Mouse (Mus musculus): ENCODE data around the gene Bin2. TPM values are rescaled to one million over a fixed set of nuclear protein-coding genes. Genes with fewer than 3 reads are reported as not detected.
A peak's percentile ranks its signal among the peaks of the same experiment; 100 is the strongest.

Gene Bin2
- polyA plus RNA-seq, 1 experiment from 2014 or later, result 1.4 TPM

GRCm38 (mm10) chr15:100666851-100667250 is 2.5 kb downstream of the Bin2 start:
- no peak for ATAC-seq
- Histone ChIP-seq H3K27ac (ENCODE audit: low read length) (no peak overlapping the region), H3K4me2 (ENCODE audit: low read length) (no peak overlapping the region), H3K4me3 (ENCODE audit: low read depth, low read length) (no peak overlapping the region), H3K9me3 (replicated peaks; ENCODE audit: control insufficient read depth, low read length, poor library complexity, severe bottlenecking) (no peaks in the 10 kb centered on the region), H3K4me1 (ENCODE audit: control insufficient read depth, insufficient read depth, low read length) (peaks cover 11% of the 10 kb centered on the region), H3K9ac (ENCODE audit: low read depth, low read length) (0 out of 2 replicates have a peak overlapping the region, but pooled peaks have one; percentile 10), H3K36me3 (ENCODE audit: control insufficient read depth, insufficient read depth, low read length) (no peaks in the 10 kb centered on the region), H3K27me3 (ENCODE audit: control insufficient read depth, insufficient read depth, low read depth, low read length) (no peaks in the 10 kb centered on the region)
- WGBS, result 35% methylated on average over 12 of the region's 12 CpGs

- WGBS, result 9% methylated on average over 7 of the region's 7 CpGs
- Histone ChIP-seq H3K36me3 (ENCODE audit: control insufficient read depth, insufficient read depth, low read length) (no peaks in the 10 kb centered on the region), H3K27ac (ENCODE audit: low read length) (no peak overlapping the region), H3K9ac (ENCODE audit: low read depth, low read length) (no peak overlapping the region), H3K27me3 (ENCODE audit: control insufficient read depth, insufficient read depth, low read depth, low read length) (no peaks in the 10 kb centered on the region), H3K4me3 (ENCODE audit: low read depth, low read length) (no peak overlapping the region), H3K4me1 (ENCODE audit: control insufficient read depth, insufficient read depth, low read length) (peaks cover 11% of the 10 kb centered on the region), H3K4me2 (ENCODE audit: low read length) (no peak overlapping the region), H3K9me3 (replicated peaks; ENCODE audit: control insufficient read depth, low read length, poor library complexity, severe bottlenecking) (no peaks in the 10 kb centered on the region)
- no peak for ATAC-seq
Observed at GRCm38 (mm10) chr15:100666219-100666696, 3.1 kb downstream of the Bin2 start.

- Histone ChIP-seq H3K9ac (ENCODE audit: low read depth, low read length) (no peak overlapping the region), H3K27me3 (ENCODE audit: control insufficient read depth, insufficient read depth, low read depth, low read length) (no peaks in the 10 kb centered on the region), H3K4me3 (ENCODE audit: low read depth, low read length) (no peak overlapping the region), H3K9me3 (replicated peaks; ENCODE audit: control insufficient read depth, low read length, poor library complexity, severe bottlenecking) (no peaks in the 10 kb centered on the region), H3K36me3 (ENCODE audit: control insufficient read depth, insufficient read depth, low read length) (no peaks in the 10 kb centered on the region), H3K4me2 (ENCODE audit: low read length) (no peak overlapping the region), H3K4me1 (ENCODE audit: control insufficient read depth, insufficient read depth, low read length) (peaks cover 11% of the 10 kb centered on the region), H3K27ac (ENCODE audit: low read length) (no peak overlapping the region)
- ATAC-seq, result no peak
- WGBS, result 44% methylated on average over 9 of the region's 9 CpGs
Observed at GRCm38 (mm10) chr15:100665411-100666218, 3.7 kb downstream of the Bin2 start.

GRCm38 (mm10) chr15:100664813-100665274 is 4.5 kb downstream of the Bin2 start:
- H3K9me3 ChIP-seq (replicated peaks; ENCODE audit: control insufficient read depth, low read length, poor library complexity, severe bottlenecking), result no peaks in the 10 kb centered on the region
- H3K4me1 ChIP-seq (ENCODE audit: control insufficient read depth, insufficient read depth, low read length), result peaks cover 11% of the 10 kb centered on the region
- no peak overlapping the region for H3K4me2 ChIP-seq (ENCODE audit: low read length)
- H3K36me3 ChIP-seq (ENCODE audit: control insufficient read depth, insufficient read depth, low read length), result no peaks in the 10 kb centered on the region
- ATAC-seq, result no peak
- no peak overlapping the region for H3K27ac ChIP-seq (ENCODE audit: low read length)
- no peak overlapping the region for H3K4me3 ChIP-seq (ENCODE audit: low read depth, low read length)
- 83% methylated on average over 9 of the region's 9 CpGs for WGBS
- H3K9ac ChIP-seq (ENCODE audit: low read depth, low read length), result no peak overlapping the region
- no peaks in the 10 kb centered on the region for H3K27me3 ChIP-seq (ENCODE audit: control insufficient read depth, insufficient read depth, low read depth, low read length)

GRCm38 (mm10) chr15:100660805-100661204 is 8.5 kb downstream of the Bin2 start:
- no peak overlapping the region for H3K9ac ChIP-seq (ENCODE audit: low read depth, low read length)
- ATAC-seq, result no peak
- WGBS, result 93% methylated on average over 5 of the region's 5 CpGs

GRCm38 (mm10) chr15:100660306-100660705 is 9.0 kb downstream of the Bin2 start:
- Histone ChIP-seq H3K4me3 (ENCODE audit: low read depth, low read length) (no peak overlapping the region), H3K9ac (ENCODE audit: low read depth, low read length) (no peak overlapping the region), H3K4me2 (ENCODE audit: low read length) (no peak overlapping the region), H3K27ac (ENCODE audit: low read length) (no peak overlapping the region), H3K4me1 (ENCODE audit: control insufficient read depth, insufficient read depth, low read length) (peaks cover 1% of the 10 kb centered on the region; the same call in 1 of the 2 replicates), H3K9me3 (replicated peaks; ENCODE audit: control insufficient read depth, low read length, poor library complexity, severe bottlenecking) (no peaks in the 10 kb centered on the region), H3K36me3 (ENCODE audit: control insufficient read depth, insufficient read depth, low read length) (no peaks in the 10 kb centered on the region), H3K27me3 (ENCODE audit: control insufficient read depth, insufficient read depth, low read depth, low read length) (no peaks in the 10 kb centered on the region)
- WGBS, result 85% methylated on average over 9 of the region's 9 CpGs
- no peak for ATAC-seq

More at GRCm38 (mm10) chr15:100660805-100661204, 8.5 kb downstream of the Bin2 start:
- H3K27me3 ChIP-seq (ENCODE audit: control insufficient read depth, insufficient read depth, low read depth, low read length), result no peaks in the 10 kb centered on the region
- H3K4me1 ChIP-seq (ENCODE audit: control insufficient read depth, insufficient read depth, low read length), result peaks cover 3% of the 10 kb centered on the region; the same call in 1 of the 2 replicates
- no peaks in the 10 kb centered on the region for H3K36me3 ChIP-seq (ENCODE audit: control insufficient read depth, insufficient read depth, low read length)
- H3K9me3 ChIP-seq (replicated peaks; ENCODE audit: control insufficient read depth, low read length, poor library complexity, severe bottlenecking), result no peaks in the 10 kb centered on the region
- H3K4me3 ChIP-seq (ENCODE audit: low read depth, low read length), result no peak overlapping the region
- no peak overlapping the region for H3K27ac ChIP-seq (ENCODE audit: low read length)
- no peak overlapping the region for H3K4me2 ChIP-seq (ENCODE audit: low read length)

GRCm38 (mm10) chr15:100655201-100655600 is 14.2 kb downstream of the Bin2 start:
- Histone ChIP-seq H3K4me1 (ENCODE audit: control insufficient read depth, insufficient read depth, low read length) (no peaks in the 10 kb centered on the region), H3K9ac (ENCODE audit: low read depth, low read length) (no peak overlapping the region), H3K9me3 (replicated peaks; ENCODE audit: control insufficient read depth, low read length, poor library complexity, severe bottlenecking) (no peaks in the 10 kb centered on the region), H3K27me3 (ENCODE audit: control insufficient read depth, insufficient read depth, low read depth, low read length) (no peaks in the 10 kb centered on the region), H3K4me3 (ENCODE audit: low read depth, low read length) (no peak overlapping the region), H3K27ac (ENCODE audit: low read length) (no peak overlapping the region), H3K4me2 (ENCODE audit: low read length) (no peak overlapping the region), H3K36me3 (ENCODE audit: control insufficient read depth, insufficient read depth, low read length) (no peaks in the 10 kb centered on the region)
- WGBS, result 90% methylated on average over 5 of the region's 5 CpGs
- ATAC-seq, result no peak

GRCm38 (mm10) chr15:100654271-100654670 is 15.1 kb downstream of the Bin2 start:
- Histone ChIP-seq H3K9ac (ENCODE audit: low read depth, low read length) (no peak overlapping the region), H3K36me3 (ENCODE audit: control insufficient read depth, insufficient read depth, low read length) (no peaks in the 10 kb centered on the region), H3K27me3 (ENCODE audit: control insufficient read depth, insufficient read depth, low read depth, low read length) (no peaks in the 10 kb centered on the region), H3K9me3 (replicated peaks; ENCODE audit: control insufficient read depth, low read length, poor library complexity, severe bottlenecking) (no peaks in the 10 kb centered on the region), H3K4me2 (ENCODE audit: low read length) (no peak overlapping the region), H3K4me1 (ENCODE audit: control insufficient read depth, insufficient read depth, low read length) (no peaks in the 10 kb centered on the region), H3K4me3 (ENCODE audit: low read depth, low read length) (no peak overlapping the region), H3K27ac (ENCODE audit: low read length) (no peak overlapping the region)
- ATAC-seq, result no peak
- 85% methylated on average over 1 of the region's 1 CpGs for WGBS

GRCm38 (mm10) chr15:100651610-100652009 is 17.7 kb downstream of the Bin2 start:
- H3K9ac ChIP-seq (ENCODE audit: low read depth, low read length), result no peak overlapping the region
- WGBS, result 87% methylated on average over 9 of the region's 9 CpGs
- no peaks in the 10 kb centered on the region for H3K36me3 ChIP-seq (ENCODE audit: control insufficient read depth, insufficient read depth, low read length)
- H3K9me3 ChIP-seq (replicated peaks; ENCODE audit: control insufficient read depth, low read length, poor library complexity, severe bottlenecking), result no peaks in the 10 kb centered on the region
- no peaks in the 10 kb centered on the region for H3K27me3 ChIP-seq (ENCODE audit: control insufficient read depth, insufficient read depth, low read depth, low read length)
- H3K4me3 ChIP-seq (ENCODE audit: low read depth, low read length), result no peak overlapping the region
- H3K4me1 ChIP-seq (ENCODE audit: control insufficient read depth, insufficient read depth, low read length), result no peaks in the 10 kb centered on the region
- no peak for ATAC-seq
- no peak overlapping the region for H3K27ac ChIP-seq (ENCODE audit: low read length)
- no peak overlapping the region for H3K4me2 ChIP-seq (ENCODE audit: low read length)

Data from midbrain, embryonic 16.5 days (tissue).